Mouse (Mus musculus): ENCODE results near the gene Rnf166. TPM values are rescaled to one million over a fixed set of nuclear protein-coding genes. Genes with fewer than 3 reads are reported as not detected.

Gene Rnf166
- polyA plus RNA-seq, 1 experiment from 2014 or later = 31.0 TPM

DNA sequence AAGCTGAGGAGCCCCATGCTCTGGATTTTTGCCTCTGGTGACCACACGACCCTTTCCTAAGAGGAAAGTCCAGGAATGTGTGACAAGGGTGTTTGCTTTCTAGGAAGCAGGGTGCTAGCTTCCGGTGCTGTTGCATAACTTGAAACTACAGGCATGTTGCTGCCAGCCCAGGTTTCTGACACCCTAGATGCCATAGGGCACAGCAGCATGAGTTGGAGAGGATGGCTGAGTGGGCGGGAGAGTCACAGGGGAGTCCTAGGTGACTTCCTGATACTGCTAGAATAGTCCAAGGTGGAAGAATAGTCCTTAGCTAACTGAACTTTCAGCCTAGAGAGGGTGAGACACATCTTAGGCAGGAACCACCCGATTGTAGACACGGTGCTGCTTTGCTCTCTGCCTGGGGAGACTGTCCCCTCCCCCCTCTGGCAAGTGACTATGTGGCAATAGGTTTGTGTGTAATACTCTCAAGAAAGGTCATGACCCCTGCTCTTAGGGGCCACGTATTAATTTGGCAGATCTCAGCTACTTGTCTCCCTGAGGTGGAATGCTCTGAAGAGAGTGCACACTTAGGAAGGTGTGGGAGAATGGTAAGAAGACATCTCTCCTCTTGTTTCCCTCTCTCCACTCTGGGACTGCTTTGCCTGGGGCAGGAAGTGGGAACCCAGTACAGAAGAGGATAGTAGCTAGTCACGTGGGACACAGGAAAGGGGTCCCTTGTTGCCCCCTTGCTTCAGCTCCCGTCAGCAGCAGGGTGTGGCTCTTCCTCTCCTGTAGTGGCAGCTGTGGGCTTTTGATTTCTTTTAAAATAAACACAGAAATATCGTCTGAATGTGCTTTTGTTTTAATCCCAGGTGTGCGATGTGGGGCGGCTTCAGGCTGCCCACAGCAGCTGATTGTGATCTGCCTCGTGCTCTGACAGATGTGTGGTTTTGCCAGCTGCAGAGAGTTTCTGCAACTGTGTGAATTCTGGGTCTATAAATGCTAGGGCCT is 11.9 kb downstream of the Rnf166 start:
- peaks cover 52% of the 10 kb centered on the region for H3K4me1 ChIP-seq
- no peak overlapping the region for H3K27ac ChIP-seq
- WGBS = 72% methylated on average over 12 of the region's 12 CpGs
- H3K36me3 ChIP-seq (replicated peaks) = peaks cover 33% of the 10 kb centered on the region
- DNase-seq (ENCODE audit: extremely low spot score, low spot score) = no peak
- peaks cover 51% of the 10 kb centered on the region for H3K27me3 ChIP-seq (ENCODE audit: poor library complexity, severe bottlenecking)
- no peaks in the 10 kb centered on the region for H3K9me3 ChIP-seq
- H3K4me3 ChIP-seq = no peak overlapping the region

GRCm38 (mm10) chr8:122462510-122462909 is 13.4 kb downstream of the Rnf166 start:
- Histone ChIP-seq H3K4me1 (peaks cover 52% of the 10 kb centered on the region), H3K4me3 (no peak overlapping the region), H3K27ac (no peak overlapping the region), H3K9me3 (no peaks in the 10 kb centered on the region), H3K36me3 (replicated peaks) (peaks cover 20% of the 10 kb centered on the region), H3K27me3 (ENCODE audit: poor library complexity, severe bottlenecking) (peaks cover 64% of the 10 kb centered on the region)
- no peak for DNase-seq (ENCODE audit: extremely low spot score, low spot score)
- 74% methylated on average over 8 of the region's 8 CpGs for WGBS

DNA sequence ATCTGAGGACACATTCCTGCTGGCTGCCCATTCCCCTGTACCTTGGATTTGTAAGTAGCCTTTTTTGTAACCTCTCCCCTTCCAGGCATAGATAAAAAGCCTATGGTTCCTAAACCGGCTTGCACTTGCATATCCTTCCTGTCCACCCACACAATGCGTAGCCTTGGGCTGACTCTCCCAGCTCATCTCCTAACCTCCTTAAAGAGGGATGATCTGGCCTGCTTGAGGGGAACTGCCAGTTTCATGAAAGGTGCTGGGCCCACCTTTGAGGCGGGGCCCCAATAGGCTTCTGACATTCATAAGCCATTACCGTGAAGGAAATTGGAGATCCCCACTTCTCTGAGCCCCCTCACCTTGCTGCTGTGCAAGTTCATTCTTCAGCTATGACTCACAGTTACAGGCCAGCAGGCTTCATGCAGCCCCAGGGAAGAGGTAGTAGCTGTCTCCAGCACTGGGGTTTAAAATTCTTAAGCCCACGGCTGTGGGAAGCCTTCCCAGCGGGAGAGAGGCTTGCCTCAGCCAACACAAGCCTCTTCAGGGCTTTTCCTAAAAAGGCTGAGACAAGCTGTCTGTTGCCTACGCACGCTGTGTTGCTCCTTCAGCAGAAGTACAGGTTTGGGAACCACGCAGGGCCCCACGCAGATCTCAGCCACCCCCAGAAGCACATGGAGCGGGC is 14.3 kb downstream of the Rnf166 start:
- no peak for DNase-seq (ENCODE audit: extremely low spot score, low spot score)
- 63% methylated on average over 11 of the region's 11 CpGs for WGBS
- Histone ChIP-seq H3K27me3 (ENCODE audit: poor library complexity, severe bottlenecking) (peaks cover 70% of the 10 kb centered on the region), H3K4me1 (peaks cover 52% of the 10 kb centered on the region), H3K4me3 (no peak overlapping the region), H3K9me3 (no peaks in the 10 kb centered on the region), H3K36me3 (replicated peaks) (peaks cover 11% of the 10 kb centered on the region), H3K27ac (no peak overlapping the region)

DNA sequence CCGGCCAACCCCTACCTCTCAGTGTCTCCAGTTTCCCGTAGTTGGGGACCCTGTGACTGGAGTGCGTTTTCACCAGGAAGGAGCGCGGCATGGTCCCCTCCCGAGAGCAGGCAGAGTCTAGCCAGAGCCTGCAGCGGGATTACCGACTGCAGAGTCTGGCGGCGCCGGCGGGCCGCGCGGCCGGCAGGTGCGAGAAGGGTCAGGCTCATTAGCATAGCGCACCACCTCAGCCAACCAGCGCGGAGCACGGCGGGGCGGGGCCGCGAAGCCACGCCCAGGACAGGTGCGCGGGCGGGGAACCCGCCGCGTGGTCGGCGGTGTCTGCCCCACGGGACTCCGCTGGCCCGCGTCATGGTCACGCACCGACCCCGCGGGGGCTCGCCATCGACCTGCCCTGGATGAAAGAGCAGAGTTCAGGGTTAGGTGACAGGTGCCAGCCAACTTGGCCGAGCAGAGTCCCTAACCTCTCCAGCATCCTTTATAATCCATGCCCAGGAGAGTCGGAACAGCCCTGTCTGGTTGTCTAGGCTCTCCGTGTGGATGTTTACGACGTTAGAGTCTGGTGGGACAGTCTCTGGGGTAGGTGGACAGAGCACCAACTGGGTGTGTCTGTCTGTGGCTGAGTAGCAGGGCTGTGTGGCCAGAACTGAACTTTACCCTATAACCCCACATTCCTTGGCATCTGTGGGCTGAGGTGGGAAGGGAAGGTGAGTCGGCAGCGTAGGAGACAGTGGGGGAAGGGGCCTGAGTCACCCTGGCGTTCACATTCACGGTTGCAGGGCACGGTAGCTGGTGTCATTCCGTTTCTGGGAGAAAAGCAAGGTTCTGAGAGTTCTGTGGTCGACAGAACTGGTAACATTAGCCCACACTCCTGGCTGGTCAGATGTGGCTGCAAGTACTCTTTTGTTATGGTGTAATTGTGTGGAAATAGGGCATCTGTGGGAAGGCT is 15.1 kb downstream of the Rnf166 start, which contains the start of gene Snai3:
Gene Snai3 (minus strand): TSS at position 210 of the 949 bp plus-strand sequence.
- H3K27ac ChIP-seq = peak within 1 kb of the TSS; percentile 1; the same call in 1 of the 2 replicates
- H3K27me3 ChIP-seq (ENCODE audit: poor library complexity, severe bottlenecking) = peaks cover 74% of the 10 kb centered on the region
- peak within 1 kb of the TSS; percentile 48 for H3K4me3 ChIP-seq
- WGBS = 2% methylated on average over 56 of the region's 56 CpGs
- peaks cover 52% of the 10 kb centered on the region for H3K4me1 ChIP-seq
- no peaks in the 10 kb centered on the region for H3K9me3 ChIP-seq
- peaks cover 5% of the 10 kb centered on the region for H3K36me3 ChIP-seq (replicated peaks)
- peak; percentile 40 for DNase-seq (ENCODE audit: extremely low spot score, low spot score)

DNA sequence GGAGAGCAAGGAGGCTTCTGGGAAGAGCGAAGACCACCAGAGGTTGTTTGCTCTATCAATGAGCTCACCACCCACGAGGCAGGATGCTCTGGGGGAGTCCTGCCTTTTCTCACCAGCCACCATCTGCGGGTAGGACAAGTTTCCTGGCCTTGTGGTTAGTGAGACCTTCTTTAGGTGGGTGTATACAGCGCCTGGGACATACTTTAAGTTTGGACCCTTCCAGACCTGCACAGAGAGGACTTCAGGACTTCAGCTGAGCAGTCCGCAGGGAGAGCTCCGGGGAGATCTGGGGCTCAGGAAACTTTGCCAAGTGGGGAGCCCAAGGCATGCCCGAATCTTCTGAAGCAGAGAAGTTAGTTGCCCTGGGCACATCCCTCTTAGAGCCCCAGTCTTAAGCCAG is 15.9 kb downstream of the Rnf166 start:
- DNase-seq (ENCODE audit: extremely low spot score, low spot score) = no peak
- Histone ChIP-seq H3K4me1 (peaks cover 50% of the 10 kb centered on the region), H3K9me3 (no peaks in the 10 kb centered on the region), H3K4me3 (peak overlapping the region; percentile 48), H3K36me3 (replicated peaks) (no peaks in the 10 kb centered on the region), H3K27me3 (ENCODE audit: poor library complexity, severe bottlenecking) (peaks cover 76% of the 10 kb centered on the region), H3K27ac (0 out of 2 replicates have a peak overlapping the region, but pooled peaks have one; percentile 1)
- 34% methylated on average over 7 of the region's 7 CpGs for WGBS

DNA sequence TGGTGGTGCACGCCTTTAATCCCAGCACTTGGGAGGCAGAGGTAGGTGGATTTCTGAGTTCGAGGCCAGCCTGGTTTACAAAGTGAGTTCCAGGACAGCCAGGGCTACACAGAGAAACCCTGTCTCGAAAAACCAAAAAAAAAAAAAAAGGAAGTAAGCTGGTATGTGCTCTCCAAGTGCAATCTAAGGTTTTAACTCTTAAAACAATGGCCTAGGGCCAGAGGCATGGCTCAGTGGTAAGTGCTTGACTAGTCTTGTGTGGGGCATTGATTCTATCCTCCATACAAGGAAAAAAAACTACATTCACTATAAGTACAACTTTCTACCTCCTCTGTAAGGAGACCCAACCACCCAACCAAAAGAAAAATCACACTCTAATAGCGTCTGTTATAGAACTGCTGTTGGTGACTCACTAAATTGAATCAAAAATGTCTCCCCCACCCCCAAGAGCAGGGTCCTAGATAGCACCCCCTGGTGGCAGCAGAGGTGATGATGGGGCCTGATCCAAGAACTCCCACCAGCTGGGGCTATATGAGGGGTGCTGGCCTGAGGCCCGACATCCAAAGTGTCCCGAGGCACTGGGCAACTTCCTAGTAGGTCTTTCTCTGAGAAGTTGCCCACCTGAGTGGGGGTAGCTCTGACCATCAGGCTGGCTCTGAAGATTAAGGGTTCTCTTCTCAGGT is 16.5 kb downstream of the Rnf166 start:
- Histone ChIP-seq H3K4me1 (peaks cover 46% of the 10 kb centered on the region), H3K36me3 (replicated peaks) (no peaks in the 10 kb centered on the region), H3K27me3 (ENCODE audit: poor library complexity, severe bottlenecking) (peaks cover 76% of the 10 kb centered on the region), H3K4me3 (no peak overlapping the region), H3K27ac (no peak overlapping the region), H3K9me3 (no peaks in the 10 kb centered on the region)
- WGBS = 64% methylated on average over 6 of the region's 6 CpGs
- no peak for DNase-seq (ENCODE audit: extremely low spot score, low spot score)

DNA sequence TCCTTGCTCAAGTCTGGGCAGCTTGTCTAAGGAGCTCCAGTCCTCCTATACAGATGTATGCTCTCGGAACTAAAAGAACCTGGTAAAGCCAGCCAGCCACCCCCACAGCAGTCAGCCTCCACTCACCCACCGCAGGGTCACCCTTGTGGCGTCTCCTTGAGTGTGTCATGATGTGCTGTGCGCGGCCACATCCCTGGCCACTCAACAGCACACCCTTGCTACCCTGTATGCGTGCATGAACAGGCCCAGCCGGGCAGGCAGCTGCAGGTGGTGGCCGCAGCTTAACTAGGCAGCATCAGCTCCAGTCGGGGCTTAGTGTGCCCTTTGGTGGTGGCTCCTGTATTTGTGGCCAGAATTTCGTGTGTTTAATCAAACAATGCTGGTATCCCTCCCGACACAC is 18.7 kb downstream of the Rnf166 start:
- Histone ChIP-seq H3K4me3 (no peak overlapping the region), H3K27ac (no peak overlapping the region), H3K36me3 (replicated peaks) (no peaks in the 10 kb centered on the region), H3K9me3 (no peaks in the 10 kb centered on the region), H3K4me1 (peaks cover 24% of the 10 kb centered on the region), H3K27me3 (ENCODE audit: poor library complexity, severe bottlenecking) (peaks cover 58% of the 10 kb centered on the region)
- WGBS = 82% methylated on average over 11 of the region's 11 CpGs
- DNase-seq (ENCODE audit: extremely low spot score, low spot score) = no peak

- no peak for DNase-seq (ENCODE audit: extremely low spot score, low spot score)
- no peaks in the 10 kb centered on the region for H3K9me3 ChIP-seq
- no peaks in the 10 kb centered on the region for H3K4me1 ChIP-seq
- H3K4me3 ChIP-seq = no peak overlapping the region
- WGBS = 89% methylated on average over 6 of the region's 6 CpGs
- H3K36me3 ChIP-seq (replicated peaks) = no peaks in the 10 kb centered on the region
- no peak overlapping the region for H3K27ac ChIP-seq
- H3K27me3 ChIP-seq (ENCODE audit: poor library complexity, severe bottlenecking) = peaks cover 31% of the 10 kb centered on the region
Measured at GRCm38 (mm10) chr8:122454409-122454808, 21.5 kb downstream of the Rnf166 start.

DNA sequence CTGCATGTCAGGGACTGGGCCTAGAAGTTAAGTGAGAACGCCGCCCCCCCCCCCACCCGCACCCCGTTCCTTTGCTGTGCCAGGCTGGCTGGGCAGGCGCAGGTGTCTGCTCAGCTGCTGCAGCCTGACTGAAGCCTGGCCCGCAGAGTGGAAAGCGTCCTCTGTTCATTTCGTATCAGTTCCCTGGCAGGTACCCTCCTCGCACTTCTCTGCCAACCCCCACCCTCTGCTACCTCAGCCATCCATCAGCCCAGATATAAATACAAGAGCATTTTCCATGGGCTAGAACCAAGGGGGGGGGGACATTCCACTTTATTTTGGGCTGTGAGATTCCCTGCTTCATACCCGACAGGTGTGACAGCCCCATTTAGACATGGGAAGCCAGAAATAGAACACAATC is 23.7 kb downstream of the Rnf166 start:
- Histone ChIP-seq H3K4me1 (no peaks in the 10 kb centered on the region), H3K9me3 (no peaks in the 10 kb centered on the region), H3K27me3 (ENCODE audit: poor library complexity, severe bottlenecking) (peaks cover 9% of the 10 kb centered on the region), H3K36me3 (replicated peaks) (no peaks in the 10 kb centered on the region), H3K27ac (no peak overlapping the region), H3K4me3 (no peak overlapping the region)
- DNase-seq (ENCODE audit: extremely low spot score, low spot score) = no peak
- 92% methylated on average over 10 of the region's 10 CpGs for WGBS

- DNase-seq (ENCODE audit: extremely low spot score, low spot score) = no peak
- Histone ChIP-seq H3K27ac (no peak overlapping the region), H3K36me3 (replicated peaks) (no peaks in the 10 kb centered on the region), H3K9me3 (no peaks in the 10 kb centered on the region), H3K4me3 (no peak overlapping the region), H3K27me3 (ENCODE audit: poor library complexity, severe bottlenecking) (peaks cover 6% of the 10 kb centered on the region; the same call in 1 of the 2 replicates), H3K4me1 (no peaks in the 10 kb centered on the region; the same call in 1 of the 2 replicates)
- 86% methylated on average over 7 of the region's 7 CpGs for WGBS
Measured at GRCm38 (mm10) chr8:122451161-122451703, 24.6 kb downstream of the Rnf166 start.

- Histone ChIP-seq H3K9me3 (no peaks in the 10 kb centered on the region), H3K27ac (peak overlapping the region; percentile 20; the same call in 1 of the 2 replicates), H3K4me3 (no peak overlapping the region; the same call in 1 of the 2 replicates), H3K4me1 (peaks cover 31% of the 10 kb centered on the region), H3K36me3 (replicated peaks) (peaks cover 2% of the 10 kb centered on the region; the same call in 1 of the 2 replicates), H3K27me3 (ENCODE audit: poor library complexity, severe bottlenecking) (no peaks in the 10 kb centered on the region)
- no peak for DNase-seq (ENCODE audit: extremely low spot score, low spot score)
- WGBS = 71% methylated on average over 3 of the region's 3 CpGs
Measured at GRCm38 (mm10) chr8:122445203-122445602, 30.7 kb downstream of the Rnf166 start.
